Mouse (Mus musculus) forebrain, embryonic 10.5 days (tissue): Measurements from ENCODE around the gene Gm6583. TPM values are rescaled to one million over a fixed set of nuclear protein-coding genes. Genes with fewer than 3 reads are reported as not detected.
A peak's percentile ranks its signal among the peaks of the same experiment; 100 is the strongest.

ENCODE experiments used
- DNase-seq: peaks from one replicate; pipeline ENCODE4 v3.0.0-alpha.2; 2017; ENCODE audit warnings: low spot score; ENCODE audit errors: extremely low spot score
- H3K27ac ChIP-seq: fragments of 300-500 bp; sonication (generic); 2 replicates; pipeline ENCODE4 v1.5.1; 2016; ENCODE audit warnings: mild to moderate bottlenecking
- H3K27me3 ChIP-seq: fragments of 300-500 bp; sonication (generic); 2 replicates; pipeline ENCODE4 v1.6.1; 2016; ENCODE audit warnings: mild to moderate bottlenecking; ENCODE audit not compliant: poor library complexity, severe bottlenecking
- H3K36me3 ChIP-seq: fragments of 300-500 bp; sonication (generic); replicated peaks from 2 replicates; pipeline ENCODE4 v1.6.1; 2016; ENCODE audit warnings: mild to moderate bottlenecking, moderate library complexity
- H3K4me1 ChIP-seq: fragments of 300-500 bp; sonication (generic); 2 replicates; pipeline ENCODE4 v1.6.1; 2016
- H3K4me3 ChIP-seq: fragments of 300-500 bp; sonication (generic); 2 replicates; pipeline ENCODE4 v1.5.1; 2016; ENCODE audit warnings: mild to moderate bottlenecking, moderate library complexity
- H3K9me3 ChIP-seq: fragments of 300-500 bp; sonication (generic); 2 replicates; pipeline ENCODE4 v1.6.1; 2016; ENCODE audit warnings: mild to moderate bottlenecking, moderate library complexity
- WGBS: fragments of 180-500 bp; shearing (Covaris S2); methylation state at CpG from one replicate; pipeline ENCODE4 v1.1.7; 2016; 5-methylcytosine and 5-hydroxymethylcytosine counted together
- polyA plus RNA-seq: library from polyadenylated mRNA; unstranded; fragments of >200 nt; fragmentation: Nextera tagmentation; extraction: Ambion mirVana; gene quantifications from 2 replicates; pipeline ENCODE4 v1.2.1, GENCODE M21; 2016

Gm6583 gene
- polyA plus RNA-seq, 1 experiment from 2014 or later = 0.19 TPM

DNA sequence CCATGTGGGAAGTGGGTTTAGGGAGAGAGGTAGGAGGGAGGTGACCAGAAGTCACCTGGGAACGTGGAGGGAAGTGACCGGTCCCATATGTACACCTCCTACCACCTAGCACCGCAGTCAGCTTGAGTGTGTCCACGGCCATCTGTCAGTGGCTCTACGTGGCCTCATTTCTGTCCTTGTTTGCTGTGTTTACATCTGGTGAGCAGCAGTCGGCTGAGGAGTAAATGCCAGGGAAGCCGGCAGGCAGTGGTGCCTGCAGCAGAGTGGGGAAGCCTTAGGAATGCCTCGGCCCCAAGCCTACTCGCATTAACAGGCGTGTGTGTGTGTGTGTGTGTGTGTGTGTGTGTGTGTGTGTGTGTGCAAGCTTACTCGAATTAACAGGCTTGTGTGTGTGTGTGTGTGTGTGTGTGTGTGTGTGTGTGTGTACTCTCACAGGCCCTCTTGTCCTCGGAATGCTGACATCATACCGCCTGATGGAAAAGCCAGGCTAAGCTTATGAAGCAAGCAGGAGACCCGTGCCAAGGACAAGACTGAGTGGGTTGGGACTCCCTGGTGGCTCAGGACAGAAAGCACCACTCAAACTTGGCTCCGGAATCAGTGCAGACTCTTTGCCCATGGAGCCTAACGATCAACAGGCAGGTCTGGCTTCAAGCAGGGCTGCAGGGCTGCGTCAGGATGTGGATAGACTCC, 27.0 kb upstream of the Gm6583 start:
- H3K4me3 ChIP-seq = no peak overlapping the region
- H3K27ac ChIP-seq = peak overlapping the region; percentile 12; the same call in 1 of the 2 replicates
- H3K4me1 ChIP-seq = peaks cover 7% of the 10 kb centered on the region
- no peaks in the 10 kb centered on the region for H3K27me3 ChIP-seq
- no peak for DNase-seq
- H3K9me3 ChIP-seq = no peaks in the 10 kb centered on the region
- 80% methylated on average over 16 of the region's 17 CpGs for WGBS
- H3K36me3 ChIP-seq = peaks cover 61% of the 10 kb centered on the region

DNA sequence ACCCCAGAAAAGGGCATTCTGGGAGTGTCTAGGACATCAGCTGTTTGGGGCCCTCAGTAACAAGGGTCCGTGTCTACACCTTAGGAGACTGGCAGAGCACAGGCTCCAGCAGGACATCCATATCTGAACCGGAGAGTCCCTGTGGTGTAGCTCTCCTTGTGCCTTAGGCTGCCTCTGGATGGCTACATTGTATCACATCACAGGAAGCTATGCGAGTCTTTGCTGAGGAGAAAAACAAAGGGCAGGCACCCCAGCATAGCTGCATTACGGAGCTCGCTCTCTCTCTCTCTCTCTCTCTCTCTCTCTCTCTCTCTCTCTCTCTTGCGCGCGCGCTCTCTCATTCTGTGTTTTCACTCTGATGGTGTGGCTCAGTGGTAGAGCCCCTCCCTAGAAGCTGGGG, 26.2 kb upstream of the Gm6583 start:
- no peak for DNase-seq
- Histone ChIP-seq H3K4me3 (no peak overlapping the region), H3K9me3 (no peaks in the 10 kb centered on the region), H3K27me3 (no peaks in the 10 kb centered on the region), H3K27ac (0 out of 2 replicates have a peak overlapping the region, but pooled peaks have one; percentile 13), H3K36me3 (peaks cover 62% of the 10 kb centered on the region), H3K4me1 (peaks cover 7% of the 10 kb centered on the region)
- 61% methylated on average over 9 of the region's 9 CpGs for WGBS

DNA sequence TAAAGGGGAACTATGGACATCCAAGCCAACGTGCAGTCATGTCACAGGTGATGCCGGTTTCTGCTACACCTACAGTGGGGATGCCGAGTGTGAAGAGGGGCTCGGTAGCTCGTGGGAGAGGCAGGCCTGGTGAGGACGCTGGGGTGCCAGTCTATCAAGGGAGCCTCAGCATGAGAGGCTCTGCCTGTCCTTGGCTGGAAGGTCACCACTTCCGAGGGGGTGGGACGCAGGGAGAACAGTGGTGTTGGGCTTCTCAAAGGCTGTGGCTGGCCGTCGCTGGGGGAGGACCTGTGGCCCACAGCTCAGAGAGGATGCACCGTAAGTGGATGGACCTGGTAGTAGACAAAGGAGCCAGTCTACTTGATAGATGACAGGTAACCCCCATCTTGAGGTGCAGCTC, 25.3 kb upstream of the Gm6583 start:
- peaks cover 7% of the 10 kb centered on the region for H3K4me1 ChIP-seq
- peaks cover 59% of the 10 kb centered on the region for H3K36me3 ChIP-seq
- 0 out of 2 replicates have a peak overlapping the region, but pooled peaks have one; percentile 13 for H3K27ac ChIP-seq
- no peaks in the 10 kb centered on the region for H3K9me3 ChIP-seq
- 85% methylated on average over 11 of the region's 11 CpGs for WGBS
- DNase-seq = no peak
- H3K4me3 ChIP-seq = no peak overlapping the region
- H3K27me3 ChIP-seq = no peaks in the 10 kb centered on the region

DNA sequence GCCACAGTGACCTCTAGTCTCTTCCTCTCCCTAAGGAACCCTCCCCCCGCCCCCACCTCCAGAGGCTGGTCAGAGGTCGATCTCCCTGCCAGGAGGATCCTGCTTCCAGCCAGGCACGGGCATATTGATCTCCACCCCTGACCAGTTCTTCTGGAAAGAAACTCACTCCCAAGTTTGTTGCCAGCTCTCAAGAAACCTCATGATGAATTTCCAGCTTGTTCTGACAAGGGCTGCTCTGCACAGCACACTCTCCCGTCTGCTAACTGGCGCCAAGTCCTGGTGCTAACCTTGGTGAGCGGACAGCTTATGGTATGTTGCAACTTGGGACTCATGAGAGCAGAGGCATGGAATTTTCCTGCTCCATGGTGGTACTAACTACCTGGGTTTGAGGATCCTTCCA, 22.9 kb upstream of the Gm6583 start:
- H3K27me3 ChIP-seq = no peaks in the 10 kb centered on the region
- H3K9me3 ChIP-seq = no peaks in the 10 kb centered on the region
- DNase-seq = no peak
- H3K27ac ChIP-seq = no peak overlapping the region
- peaks cover 60% of the 10 kb centered on the region for H3K36me3 ChIP-seq
- H3K4me3 ChIP-seq = no peak overlapping the region
- 85% methylated on average over 6 of the region's 6 CpGs for WGBS
- peaks cover 7% of the 10 kb centered on the region for H3K4me1 ChIP-seq

DNA sequence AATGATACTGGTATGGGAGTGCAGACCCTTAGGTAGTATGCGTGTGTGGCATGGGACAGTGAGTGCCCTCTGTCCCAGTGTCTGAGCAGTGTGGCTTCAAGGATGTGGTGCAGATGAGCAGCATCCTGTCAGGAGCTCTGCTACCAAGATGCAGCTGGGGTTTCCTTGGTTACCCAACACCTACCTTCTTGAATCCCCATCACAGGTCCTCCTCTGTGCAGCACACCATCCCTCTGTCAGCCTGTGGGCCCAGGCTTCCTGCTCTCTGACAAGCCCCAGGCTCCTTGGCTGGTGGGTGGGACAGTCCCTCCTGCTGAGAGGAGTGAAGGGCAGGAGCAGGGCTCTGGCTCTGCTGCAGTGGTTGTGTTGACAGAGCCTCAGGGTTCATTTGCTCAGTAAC, 21.5 kb upstream of the Gm6583 start:
- Histone ChIP-seq H3K4me1 (peaks cover 16% of the 10 kb centered on the region), H3K4me3 (no peak overlapping the region), H3K36me3 (peaks cover 74% of the 10 kb centered on the region), H3K27ac (no peak overlapping the region), H3K9me3 (no peaks in the 10 kb centered on the region), H3K27me3 (no peaks in the 10 kb centered on the region)
- 96% methylated on average over 1 of the region's 1 CpGs for WGBS
- DNase-seq = no peak

DNA sequence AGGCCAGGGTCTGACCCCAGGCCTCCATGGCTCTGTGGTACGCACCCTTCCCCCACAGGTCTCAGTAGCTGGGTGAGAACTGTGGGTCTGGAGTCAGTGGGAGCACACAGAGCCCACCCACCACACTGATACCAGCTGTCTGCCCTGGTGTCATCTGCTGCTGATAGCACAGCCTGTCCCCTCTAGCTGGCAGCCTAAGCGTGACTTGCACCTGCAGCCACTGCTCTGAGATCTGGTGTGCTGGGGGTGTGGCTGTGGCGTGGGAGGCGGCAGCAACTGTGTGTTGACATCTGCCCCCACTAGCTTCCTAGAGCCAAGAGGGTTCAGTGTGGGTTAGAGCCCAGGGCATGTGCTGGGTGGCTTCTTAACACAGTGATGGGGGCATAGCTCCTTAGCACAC, 20.3 kb upstream of the Gm6583 start:
- Histone ChIP-seq H3K27me3 (no peaks in the 10 kb centered on the region), H3K9me3 (no peaks in the 10 kb centered on the region), H3K36me3 (peaks cover 82% of the 10 kb centered on the region), H3K4me3 (no peak overlapping the region), H3K27ac (no peak overlapping the region), H3K4me1 (peaks cover 22% of the 10 kb centered on the region)
- DNase-seq = no peak
- WGBS = 96% methylated on average over 4 of the region's 4 CpGs

DNA sequence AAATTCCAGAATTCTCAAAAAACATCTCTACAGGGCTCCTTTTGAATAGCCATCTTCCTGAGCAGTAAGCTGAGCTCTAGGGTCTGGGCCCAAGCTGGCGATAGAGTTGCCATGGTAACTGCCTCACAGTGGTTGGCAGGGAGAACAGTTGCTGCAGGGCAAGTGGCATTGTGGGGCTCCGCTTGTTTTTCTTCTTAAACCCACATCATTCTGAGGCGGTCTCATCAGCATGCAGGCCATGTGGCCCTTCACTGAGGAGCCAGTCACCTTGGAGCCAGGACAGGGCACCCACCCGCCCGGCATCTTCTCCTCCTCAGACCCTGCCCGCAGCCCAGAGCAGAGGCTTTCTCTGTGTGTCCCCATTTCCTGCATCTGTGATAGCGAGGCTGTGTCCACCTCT, 16.1 kb upstream of the Gm6583 start:
- Histone ChIP-seq H3K4me3 (peak overlapping the region; percentile 9; the same call in 1 of the 2 replicates), H3K36me3 (peaks cover 94% of the 10 kb centered on the region), H3K9me3 (no peaks in the 10 kb centered on the region), H3K27ac (peak overlapping the region; percentile 82), H3K4me1 (peaks cover 37% of the 10 kb centered on the region), H3K27me3 (no peaks in the 10 kb centered on the region)
- 47% methylated on average over 7 of the region's 7 CpGs for WGBS
- peak; percentile 62 for DNase-seq

DNA sequence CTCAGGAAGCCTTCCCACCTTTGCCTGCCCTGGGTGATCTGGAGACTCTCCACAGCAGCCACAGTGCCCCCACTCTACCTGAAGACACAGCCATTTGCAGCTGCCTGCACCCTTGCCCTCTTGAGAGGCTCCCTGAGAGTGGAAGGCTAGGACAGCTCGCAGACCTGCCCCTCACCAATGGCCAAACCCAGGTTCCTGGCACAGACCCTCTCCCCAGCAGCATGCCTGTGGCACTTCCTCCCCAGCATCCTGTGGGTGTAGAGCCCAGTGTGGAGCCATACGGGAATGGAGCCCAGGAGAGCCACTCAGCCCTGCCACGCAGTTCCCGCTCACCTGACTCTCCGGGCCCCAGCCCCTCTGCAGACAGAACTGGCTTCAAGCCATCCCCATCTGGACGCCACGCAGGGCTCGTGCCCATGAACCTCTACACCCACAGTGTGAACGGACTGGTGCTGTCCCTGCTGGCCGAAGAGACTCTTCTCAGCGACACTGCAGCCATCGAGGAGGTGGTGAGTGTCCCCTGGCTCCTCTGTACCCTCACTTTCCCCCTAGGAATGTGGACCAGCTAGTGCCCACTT, 14.5 kb upstream of the Gm6583 start:
- Histone ChIP-seq H3K9me3 (no peaks in the 10 kb centered on the region), H3K4me1 (peaks cover 37% of the 10 kb centered on the region), H3K27ac (peak overlapping the region; percentile 51; the same call in 1 of the 2 replicates), H3K36me3 (peaks cover 93% of the 10 kb centered on the region), H3K27me3 (no peaks in the 10 kb centered on the region), H3K4me3 (no peak overlapping the region)
- DNase-seq = no peak
- 93% methylated on average over 12 of the region's 12 CpGs for WGBS

DNA sequence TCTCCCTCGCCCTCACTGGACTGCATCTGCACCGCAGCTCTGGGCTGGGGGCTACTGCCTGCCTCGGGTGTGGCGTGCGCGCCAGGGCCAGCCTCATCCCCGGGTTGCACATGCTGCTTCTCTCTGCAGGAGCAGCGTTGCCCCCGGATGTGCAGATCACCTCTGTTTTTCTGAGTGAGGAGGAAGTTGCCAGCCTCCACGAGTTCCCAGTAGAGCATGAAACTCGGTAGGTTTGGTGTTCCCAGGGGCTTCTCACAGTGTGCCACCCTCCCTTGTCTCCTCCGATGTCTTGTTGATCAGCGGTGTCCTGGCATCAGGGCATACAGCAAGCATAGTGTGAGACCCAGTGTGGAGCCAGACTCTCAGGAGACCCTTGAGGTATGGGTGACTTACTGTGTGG, 13.5 kb upstream of the Gm6583 start:
- peaks cover 37% of the 10 kb centered on the region for H3K4me1 ChIP-seq
- peak overlapping the region; percentile 51 for H3K27ac ChIP-seq
- no peak overlapping the region for H3K4me3 ChIP-seq
- no peak for DNase-seq
- 90% methylated on average over 13 of the region's 13 CpGs for WGBS
- no peaks in the 10 kb centered on the region for H3K9me3 ChIP-seq
- H3K36me3 ChIP-seq = peaks cover 93% of the 10 kb centered on the region
- no peaks in the 10 kb centered on the region for H3K27me3 ChIP-seq

DNA sequence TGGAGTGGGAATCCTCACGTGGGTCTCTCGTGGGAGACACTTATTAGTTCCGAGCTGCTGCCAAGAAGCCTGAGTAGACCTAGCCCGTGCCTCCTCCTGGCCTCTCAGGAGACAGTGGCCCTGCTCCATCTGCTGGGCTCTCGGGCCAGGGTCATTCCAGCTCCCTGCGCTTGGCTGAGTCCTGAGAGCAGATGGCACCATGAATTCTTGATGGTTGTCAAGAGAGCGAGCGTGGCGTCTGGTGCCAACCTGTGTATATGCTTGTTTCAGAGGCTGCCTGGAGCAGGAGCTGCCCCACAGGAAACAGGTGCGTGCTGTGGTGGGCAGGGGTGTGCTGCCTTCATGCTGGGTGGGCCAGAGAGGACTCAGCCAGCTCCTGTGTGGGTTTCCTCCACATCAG, 12.8 kb upstream of the Gm6583 start:
- H3K36me3 ChIP-seq = peaks cover 93% of the 10 kb centered on the region
- peak overlapping the region; percentile 51; the same call in 1 of the 2 replicates for H3K27ac ChIP-seq
- H3K9me3 ChIP-seq = no peaks in the 10 kb centered on the region
- WGBS = 92% methylated on average over 10 of the region's 10 CpGs
- H3K27me3 ChIP-seq = no peaks in the 10 kb centered on the region
- no peak overlapping the region for H3K4me3 ChIP-seq
- H3K4me1 ChIP-seq = peaks cover 37% of the 10 kb centered on the region
- DNase-seq = no peak

DNA sequence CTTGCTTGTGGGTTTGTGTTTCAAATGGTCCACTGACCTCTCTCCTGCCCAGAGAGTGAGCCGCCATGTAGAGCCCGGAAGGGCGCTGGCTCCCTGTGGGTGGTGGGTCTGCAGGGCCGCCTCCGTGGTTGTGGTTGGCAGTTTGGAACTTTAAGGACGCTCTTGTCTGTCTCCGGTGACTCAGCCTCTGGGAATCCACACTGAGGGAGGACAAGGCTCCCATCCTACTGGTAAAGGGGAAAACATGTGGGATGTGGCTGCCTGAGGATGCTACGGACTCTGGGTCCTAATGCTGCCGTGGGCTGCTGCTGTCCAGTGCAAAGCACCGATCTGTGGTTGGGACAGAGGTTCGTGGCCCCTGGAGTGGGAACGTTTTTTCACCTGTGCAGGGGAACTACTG, 12.1 kb upstream of the Gm6583 start:
- WGBS = 90% methylated on average over 12 of the region's 12 CpGs
- H3K9me3 ChIP-seq = no peaks in the 10 kb centered on the region
- peaks cover 34% of the 10 kb centered on the region for H3K4me1 ChIP-seq
- H3K27ac ChIP-seq = no peak overlapping the region
- H3K4me3 ChIP-seq = no peak overlapping the region
- H3K36me3 ChIP-seq = peaks cover 93% of the 10 kb centered on the region
- no peaks in the 10 kb centered on the region for H3K27me3 ChIP-seq
- no peak for DNase-seq

DNA sequence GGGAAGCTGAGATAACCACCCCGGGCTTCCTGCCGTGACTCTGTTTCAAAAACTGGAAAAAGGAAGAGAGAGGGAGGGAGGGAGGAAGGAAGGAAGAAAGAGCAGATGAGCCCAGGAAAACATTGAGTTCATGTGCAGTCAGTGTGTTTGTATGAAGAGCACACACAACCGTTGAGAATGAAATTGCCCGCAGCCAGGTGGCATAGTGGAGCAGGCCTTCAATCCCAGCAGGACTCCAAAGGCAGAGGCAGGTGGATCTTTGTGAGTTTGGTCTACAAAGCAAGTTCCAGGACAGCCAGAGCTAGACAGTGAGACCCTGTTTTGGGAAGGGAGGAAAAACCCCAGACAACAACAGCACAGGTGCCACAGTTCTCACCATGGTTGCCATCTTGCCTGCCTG, 11.5 kb upstream of the Gm6583 start:
- peaks cover 93% of the 10 kb centered on the region for H3K36me3 ChIP-seq
- no peaks in the 10 kb centered on the region for H3K27me3 ChIP-seq
- no peak overlapping the region for H3K27ac ChIP-seq
- H3K4me1 ChIP-seq = peaks cover 28% of the 10 kb centered on the region
- DNase-seq = no peak
- H3K9me3 ChIP-seq = no peaks in the 10 kb centered on the region
- no peak overlapping the region for H3K4me3 ChIP-seq
- 92% methylated on average over 4 of the region's 4 CpGs for WGBS

DNA sequence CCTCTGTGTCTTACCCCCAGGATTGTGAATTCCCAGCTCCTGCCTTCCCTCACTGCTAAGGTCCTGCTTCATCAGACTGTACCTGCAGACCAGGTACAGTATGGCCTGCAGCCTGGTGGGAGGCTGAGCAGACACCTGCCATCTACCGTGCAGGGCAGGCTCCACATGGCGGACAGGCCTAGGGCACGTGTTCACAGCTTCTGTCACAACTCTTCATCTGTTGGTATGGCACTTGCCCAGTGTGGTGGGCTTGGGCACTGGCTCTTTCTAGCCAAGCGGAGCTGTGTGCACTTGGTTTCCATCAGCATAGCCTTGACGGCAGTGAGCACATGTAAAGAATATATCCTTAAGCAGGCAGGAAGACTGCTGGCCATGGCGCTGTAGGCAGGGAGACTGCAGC, 11.0 kb upstream of the Gm6583 start:
- 95% methylated on average over 6 of the region's 6 CpGs for WGBS
- H3K27ac ChIP-seq = no peak overlapping the region
- no peak for DNase-seq
- H3K9me3 ChIP-seq = no peaks in the 10 kb centered on the region
- H3K4me1 ChIP-seq = peaks cover 23% of the 10 kb centered on the region
- H3K36me3 ChIP-seq = peaks cover 93% of the 10 kb centered on the region
- H3K27me3 ChIP-seq = no peaks in the 10 kb centered on the region
- H3K4me3 ChIP-seq = no peak overlapping the region
